Mouse (Mus musculus) liver, embryonic 11.5 days (tissue): Measurements from ENCODE around the gene Kpna3. TPM values are rescaled to one million over a fixed set of nuclear protein-coding genes. Genes with fewer than 3 reads are reported as not detected.

Source experiments
- ATAC-seq: fragments of 200-750 bp; cut with Nextera tagmentation; replicated peaks from 2 replicates; pipeline ENCODE4 v1.8.0; 2017; ENCODE audit warnings: moderate number of reproducible peaks, mild to moderate bottlenecking, moderate TSS enrichment, moderate library complexity; ENCODE audit not compliant: low FRiP score
- DNase-seq: peaks from one replicate; pipeline ENCODE4 v3.0.0-alpha.2; 2017; ENCODE audit warnings: low spot score
- H3K27ac ChIP-seq: fragments of 300-500 bp; sonication (generic); 2 replicates; pipeline ENCODE4 v1.5.1; 2014; ENCODE audit warnings: mild to moderate bottlenecking, low read depth, low read length, control low read depth
- H3K27me3 ChIP-seq: fragments of 300-500 bp; sonication (generic); replicated peaks from 2 replicates; pipeline ENCODE4 v1.6.1; 2014; ENCODE audit warnings: low read length, mixed read lengths; ENCODE audit not compliant: control insufficient read depth, insufficient read depth
- H3K36me3 ChIP-seq: fragments of 300-500 bp; sonication (generic); 2 replicates; pipeline ENCODE4 v1.6.1; 2014; ENCODE audit warnings: mild to moderate bottlenecking, low read length, moderate library complexity, mixed read lengths; ENCODE audit not compliant: control insufficient read depth, insufficient read depth
- H3K4me1 ChIP-seq: fragments of 300-500 bp; sonication (generic); replicated peaks from 2 replicates; pipeline ENCODE4 v1.6.1; 2014; ENCODE audit warnings: low read length, mixed read lengths; ENCODE audit not compliant: control insufficient read depth, insufficient read depth
- H3K4me2 ChIP-seq: fragments of 300-500 bp; sonication (generic); 2 replicates; pipeline ENCODE4 v1.6.1; 2014; ENCODE audit warnings: mild to moderate bottlenecking, control low read depth, moderate library complexity
- H3K4me3 ChIP-seq: fragments of 300-500 bp; sonication (generic); 2 replicates; pipeline ENCODE4 v1.5.1; 2014; ENCODE audit warnings: low read depth, low read length, control low read depth
- H3K9ac ChIP-seq: fragments of 300-500 bp; sonication (generic); 2 replicates; pipeline ENCODE4 v1.6.1; 2014; ENCODE audit warnings: low read depth, low read length, control low read depth
- H3K9me3 ChIP-seq: fragments of 300-500 bp; sonication (generic); 2 replicates; pipeline ENCODE4 v1.6.1; 2016; ENCODE audit warnings: low read length, inconsistent platforms, mixed read lengths; ENCODE audit not compliant: control insufficient read depth
- WGBS: fragments of 180-500 bp; shearing (Covaris S2); extraction: QIAGEN DNeasy Blood & Tissue Kit; methylation state at CpG from one replicate; pipeline ENCODE4 v1.1.7; 2014; 5-methylcytosine and 5-hydroxymethylcytosine counted together
- polyA plus RNA-seq: library from polyadenylated mRNA; unstranded; fragments of >200 nt; fragmentation: Nextera tagmentation; extraction: Ambion mirVana; gene quantifications from 2 replicates; pipeline ENCODE4 v1.2.1, GENCODE M21; 2014

Kpna3 gene
- polyA plus RNA-seq, 1 experiment from 2014 or later, result 67.6 TPM

GRCm38 (mm10) chr14:61364656-61365055, 75.0 kb downstream of the Kpna3 start:
- DNase-seq (no peak), ATAC-seq (no peak)
- Histone ChIP-seq H3K27me3 (no peaks in the 10 kb centered on the region), H3K27ac (no peak overlapping the region), H3K9ac (no peak overlapping the region), H3K4me3 (no peak overlapping the region), H3K4me2 (no peak overlapping the region), H3K9me3 (no peaks in the 10 kb centered on the region), H3K36me3 (peaks cover 6% of the 10 kb centered on the region; the same call in 1 of the 2 replicates), H3K4me1 (peaks cover 6% of the 10 kb centered on the region)
- WGBS, result 80% methylated on average over 3 of the region's 3 CpGs

GRCm38 (mm10) chr14:61363734-61364133, 75.9 kb downstream of the Kpna3 start:
- no peaks in the 10 kb centered on the region for H3K9me3 ChIP-seq
- no peak overlapping the region; the same call in 1 of the 2 replicates for H3K27ac ChIP-seq
- peaks cover 4% of the 10 kb centered on the region; the same call in 1 of the 2 replicates for H3K36me3 ChIP-seq
- 92% methylated on average over 2 of the region's 2 CpGs for WGBS
- ATAC-seq (no peak), DNase-seq (no peak)
- no peaks in the 10 kb centered on the region for H3K27me3 ChIP-seq
- H3K4me3 ChIP-seq, result no peak overlapping the region
- H3K4me1 ChIP-seq, result peaks cover 9% of the 10 kb centered on the region
- no peak overlapping the region for H3K9ac ChIP-seq
- H3K4me2 ChIP-seq, result no peak overlapping the region

- Histone ChIP-seq H3K27me3 (no peaks in the 10 kb centered on the region), H3K9me3 (no peaks in the 10 kb centered on the region), H3K9ac (no peak overlapping the region), H3K4me1 (peaks cover 9% of the 10 kb centered on the region), H3K27ac (no peak overlapping the region), H3K4me3 (no peak overlapping the region), H3K36me3 (peaks cover 3% of the 10 kb centered on the region; the same call in 1 of the 2 replicates), H3K4me2 (no peak overlapping the region)
- 98% methylated on average over 2 of the region's 2 CpGs for WGBS
- DNase-seq (no peak), ATAC-seq (no peak)
Observed at GRCm38 (mm10) chr14:61362268-61362667, 77.4 kb downstream of the Kpna3 start.

- no peak for DNase-seq
- WGBS, result 56% methylated on average over 3 of the region's 3 CpGs
- peak overlapping the region; percentile 69; the same call in 1 of the 2 replicates for H3K4me3 ChIP-seq
- H3K27me3 ChIP-seq, result no peaks in the 10 kb centered on the region
- H3K27ac ChIP-seq, result peak overlapping the region; percentile 3; the same call in 1 of the 2 replicates
- peak overlapping the region; percentile 73; the same call in 1 of the 2 replicates for H3K9ac ChIP-seq
- H3K4me1 ChIP-seq, result peaks cover 9% of the 10 kb centered on the region
- ATAC-seq, result no peak
- H3K4me2 ChIP-seq, result peak overlapping the region; percentile 68
- no peaks in the 10 kb centered on the region for H3K36me3 ChIP-seq
- no peaks in the 10 kb centered on the region for H3K9me3 ChIP-seq
Observed at GRCm38 (mm10) chr14:61360981-61361511, 78.6 kb downstream of the Kpna3 start.

GRCm38 (mm10) chr14:61360131-61360980, 79.3 kb downstream of the Kpna3 start, which contains the start of gene Ebpl:
Gene Ebpl (minus strand): TSS chr14:61360439.
- Histone ChIP-seq H3K4me1 (peaks cover 9% of the 10 kb centered on the region), H3K9me3 (no peaks in the 10 kb centered on the region), H3K36me3 (no peaks in the 10 kb centered on the region), H3K27me3 (no peaks in the 10 kb centered on the region), H3K9ac (peak within 1 kb of the TSS; percentile 73), H3K4me3 (peak within 1 kb of the TSS; percentile 69), H3K27ac (peak within 1 kb of the TSS; percentile 89), H3K4me2 (peak within 1 kb of the TSS; percentile 68)
- ATAC-seq (peak; percentile 94), DNase-seq (peak; percentile 89)
- WGBS, result 2% methylated on average over 40 of the region's 40 CpGs

DNA sequence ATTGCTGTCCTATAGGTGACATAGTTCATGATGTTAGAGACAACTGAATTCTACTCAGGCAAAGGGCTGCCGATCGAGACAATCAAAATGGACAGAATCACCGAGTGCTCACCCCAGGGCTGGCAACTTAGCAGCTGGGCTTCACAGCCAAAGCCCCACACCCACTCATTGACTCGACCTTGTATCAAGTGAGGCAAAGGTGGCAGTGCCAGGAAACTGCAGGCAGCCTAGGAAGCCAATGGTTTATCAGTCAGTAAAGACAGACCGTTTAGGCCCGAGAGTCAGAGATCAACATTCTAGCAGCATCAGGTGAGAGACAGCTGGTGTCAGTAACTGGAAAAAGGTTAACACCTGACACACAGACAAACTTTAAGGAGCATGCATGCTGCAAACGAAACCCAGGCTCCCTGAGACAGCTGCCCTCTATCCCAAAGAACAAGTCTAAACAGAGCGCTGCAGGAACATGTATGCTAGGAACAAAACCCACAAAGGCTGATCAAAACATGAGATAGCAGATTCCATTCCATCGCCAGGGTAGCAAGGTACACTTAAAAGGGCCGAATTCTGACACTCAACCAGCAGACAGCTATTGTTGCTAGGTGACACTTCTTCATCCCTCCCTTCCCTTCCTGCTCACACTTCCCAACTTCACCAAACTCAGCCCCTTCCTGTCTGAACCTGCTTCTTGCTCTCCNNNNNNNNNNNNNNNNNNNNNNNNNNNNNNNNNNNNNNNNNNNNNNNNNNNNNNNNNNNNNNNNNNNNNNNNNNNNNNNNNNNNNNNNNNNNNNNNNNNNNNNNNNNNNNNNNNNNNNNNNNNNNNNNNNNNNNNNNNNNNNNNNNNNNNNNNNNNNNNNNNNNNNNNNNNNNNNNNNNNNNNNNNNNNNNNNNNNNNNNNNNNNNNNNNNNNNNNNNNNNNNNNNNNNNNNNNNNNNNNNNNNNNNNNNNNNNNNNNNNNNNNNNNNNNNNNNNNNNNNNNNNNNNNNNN, 85.1 kb downstream of the Kpna3 start:
- no peak overlapping the region for H3K4me2 ChIP-seq
- DNase-seq, result no peak
- no peaks in the 10 kb centered on the region for H3K36me3 ChIP-seq
- no peak overlapping the region for H3K4me3 ChIP-seq
- H3K9ac ChIP-seq, result no peak overlapping the region
- H3K9me3 ChIP-seq, result no peaks in the 10 kb centered on the region
- H3K27ac ChIP-seq, result no peak overlapping the region
- WGBS, result 74% methylated on average over 10 of the region's 10 CpGs
- no peak for ATAC-seq
- H3K27me3 ChIP-seq, result no peaks in the 10 kb centered on the region
- H3K4me1 ChIP-seq, result 0 out of 2 replicates have a peak, but pooled peaks cover 3% of the 10 kb centered on the region

DNA sequence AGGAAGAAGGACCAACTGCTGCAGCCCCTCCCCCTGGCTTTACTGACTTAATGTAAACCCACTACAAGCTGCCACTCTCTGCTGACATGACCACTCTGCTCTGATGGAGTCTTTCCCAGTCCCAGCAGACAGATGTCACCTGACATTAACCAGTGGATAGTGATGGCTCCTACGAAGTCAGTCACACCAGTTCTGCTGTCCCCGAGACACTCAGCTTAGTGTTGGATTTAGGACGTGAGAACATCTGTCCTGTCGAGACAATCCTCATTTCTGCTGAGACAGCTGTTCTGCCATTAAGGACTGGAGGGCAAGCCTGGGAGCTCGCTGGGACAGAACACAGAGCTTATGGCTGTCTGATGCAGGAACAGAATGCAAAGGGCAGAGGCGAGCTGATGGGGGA, 88.9 kb downstream of the Kpna3 start:
- Histone ChIP-seq H3K36me3 (no peaks in the 10 kb centered on the region), H3K9me3 (no peaks in the 10 kb centered on the region), H3K4me3 (no peak overlapping the region), H3K9ac (no peak overlapping the region), H3K27ac (no peak overlapping the region), H3K4me2 (no peak overlapping the region), H3K27me3 (no peaks in the 10 kb centered on the region), H3K4me1 (no peaks in the 10 kb centered on the region)
- no peak for DNase-seq
- 78% methylated on average over 6 of the region's 6 CpGs for WGBS
- no peak for ATAC-seq

DNA sequence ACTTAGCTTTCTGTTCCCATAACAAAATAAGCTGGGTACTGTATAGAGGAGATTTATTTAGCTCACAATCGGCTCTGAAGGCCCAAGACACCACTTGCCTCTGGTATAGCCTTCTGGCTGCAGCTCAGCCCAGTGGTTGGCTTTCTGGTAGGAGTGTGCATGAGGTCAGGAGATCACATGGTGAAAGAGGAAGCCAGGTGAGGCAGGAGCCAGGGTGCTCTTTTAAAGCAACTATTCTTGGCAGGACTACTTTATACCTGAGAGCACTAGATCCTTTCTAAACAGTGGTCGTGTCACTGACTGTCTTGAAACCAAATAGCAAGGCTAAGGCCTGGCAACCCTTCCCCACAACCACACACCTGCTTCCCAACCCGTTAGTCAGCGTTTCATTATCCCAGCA, 89.8 kb downstream of the Kpna3 start:
- no peaks in the 10 kb centered on the region for H3K27me3 ChIP-seq
- no peak overlapping the region for H3K4me3 ChIP-seq
- H3K27ac ChIP-seq, result no peak overlapping the region
- H3K4me1 ChIP-seq, result no peaks in the 10 kb centered on the region
- H3K9ac ChIP-seq, result no peak overlapping the region
- no peaks in the 10 kb centered on the region for H3K36me3 ChIP-seq
- 78% methylated on average over 4 of the region's 4 CpGs for WGBS
- ATAC-seq (no peak), DNase-seq (no peak)
- H3K9me3 ChIP-seq, result no peaks in the 10 kb centered on the region
- no peak overlapping the region for H3K4me2 ChIP-seq
